Mouse (Mus musculus) cerebellum, postnatal 10 days (tissue): Measurements from ENCODE around the gene Wnt5b.

Source experiments
- DNase-seq, 2 experiments: peaks; one replicate each; pipeline ENCODE4 v3.0.0; 2021; ENCODE audit warnings: mixed read lengths in 2 of 2

Wnt5b gene

GRCm38 (mm10) chr6:119414262-119415043, 129.7 kb downstream of the Wnt5b start:
- no peak for DNase-seq

DNA sequence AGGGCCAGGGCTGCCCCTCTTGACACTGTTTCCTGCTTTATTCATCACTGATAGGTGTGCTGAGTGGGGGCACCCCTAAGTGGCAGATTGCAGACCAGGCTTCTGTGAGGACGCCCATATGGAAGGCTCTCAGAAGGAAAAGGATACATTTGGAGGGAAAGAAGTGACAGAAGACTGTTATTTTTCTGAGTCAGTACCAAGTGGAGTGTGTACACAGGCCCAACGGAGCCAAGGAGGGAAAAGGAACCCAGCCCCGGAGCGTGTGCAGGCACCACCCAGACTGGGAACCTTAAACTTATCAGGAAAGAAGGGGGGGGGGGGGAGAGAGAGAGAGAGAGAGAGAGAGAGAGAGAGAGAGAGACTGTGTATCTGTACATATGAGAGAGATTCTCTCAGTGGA, 131.6 kb downstream of the Wnt5b start:
- DNase-seq, result no peak

DNA sequence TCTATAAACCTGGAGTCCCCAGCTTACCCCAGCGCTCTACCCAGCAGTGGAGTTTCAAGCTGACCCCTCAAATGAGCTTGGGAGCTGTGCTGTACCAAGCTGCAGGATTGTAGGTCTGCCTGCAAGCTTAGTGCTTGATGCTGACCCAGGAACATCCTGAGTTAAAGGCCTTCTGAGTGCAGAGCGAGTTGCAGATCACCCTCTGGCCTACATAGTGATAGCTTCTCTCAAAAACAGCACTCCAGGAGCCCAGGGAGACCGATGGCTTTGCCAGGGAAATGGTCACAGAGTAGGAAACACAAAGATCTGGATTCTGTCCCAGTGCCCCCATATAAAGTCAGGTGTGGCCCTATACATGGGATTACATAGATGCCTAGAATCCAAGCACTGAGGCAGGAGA, 132.6 kb downstream of the Wnt5b start:
- no peak for DNase-seq

DNA sequence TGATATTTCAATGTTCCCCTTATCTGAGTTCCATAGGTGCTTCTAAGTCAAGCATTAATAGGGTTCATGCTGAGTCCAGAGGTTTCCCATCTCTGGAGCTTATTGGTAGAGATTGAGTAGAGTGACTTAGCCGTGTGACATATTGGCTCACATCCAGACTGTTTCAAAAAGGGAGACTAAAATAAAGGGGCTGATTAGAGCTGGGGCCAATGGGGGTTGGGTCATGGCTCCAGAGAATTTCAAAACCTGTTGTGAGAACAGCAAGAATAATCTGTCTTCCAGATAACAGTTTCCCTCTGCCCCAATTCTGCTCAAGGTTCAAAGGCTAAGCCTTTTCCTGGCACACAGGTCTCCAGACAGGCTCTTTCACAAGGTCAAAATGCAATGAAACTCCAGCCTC, 134.4 kb downstream of the Wnt5b start:
- DNase-seq, result no peak

DNA sequence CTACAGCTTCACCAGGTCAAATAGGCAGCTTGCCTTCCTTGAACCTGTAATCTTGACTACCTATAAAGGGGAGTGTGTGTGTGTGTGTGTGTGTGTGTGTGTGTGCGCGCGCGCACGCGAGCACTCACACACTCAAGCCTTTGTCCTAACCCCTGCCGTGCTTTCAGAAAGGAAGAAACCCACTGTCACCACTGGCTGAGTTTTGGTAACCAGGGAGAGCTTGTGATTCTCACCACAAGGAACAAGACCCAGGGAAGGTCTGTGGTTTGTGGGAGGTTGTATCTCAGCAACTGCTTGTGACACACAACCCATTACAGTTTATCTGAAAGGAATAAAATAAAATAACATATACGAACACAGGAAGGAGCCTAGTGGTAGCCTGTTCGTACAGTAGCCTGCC, 135.6 kb downstream of the Wnt5b start:
- no peak for DNase-seq

DNA sequence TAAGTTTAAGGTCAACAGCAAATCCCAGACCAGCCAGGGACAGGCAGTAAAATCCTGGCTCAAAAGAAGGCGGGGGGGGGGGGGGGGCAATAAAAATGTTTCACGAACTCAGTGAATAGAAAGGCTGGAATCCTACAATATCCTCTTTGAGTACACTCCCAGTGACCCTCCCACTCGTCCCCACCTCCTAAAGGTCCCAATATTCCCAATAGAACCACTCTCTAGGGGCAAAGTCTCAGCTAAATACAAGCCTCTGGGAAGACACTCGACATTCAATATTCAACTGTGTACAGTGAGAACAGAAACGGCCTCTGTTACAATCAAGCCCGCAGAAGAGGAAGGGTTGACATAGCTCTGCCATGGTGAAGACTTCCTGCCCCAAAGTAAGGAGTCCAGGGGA, 136.3 kb downstream of the Wnt5b start:
- DNase-seq, result no peak

- no peak for DNase-seq
These were observed 137.6 kb downstream of the Wnt5b start for GRCm38 (mm10) chr6:119406528-119406927.

GRCm38 (mm10) chr6:119405310-119405709, 138.8 kb downstream of the Wnt5b start:
- DNase-seq, result no peak

- no peak for DNase-seq
These were observed 139.3 kb downstream of the Wnt5b start for GRCm38 (mm10) chr6:119404854-119405253.

DNA sequence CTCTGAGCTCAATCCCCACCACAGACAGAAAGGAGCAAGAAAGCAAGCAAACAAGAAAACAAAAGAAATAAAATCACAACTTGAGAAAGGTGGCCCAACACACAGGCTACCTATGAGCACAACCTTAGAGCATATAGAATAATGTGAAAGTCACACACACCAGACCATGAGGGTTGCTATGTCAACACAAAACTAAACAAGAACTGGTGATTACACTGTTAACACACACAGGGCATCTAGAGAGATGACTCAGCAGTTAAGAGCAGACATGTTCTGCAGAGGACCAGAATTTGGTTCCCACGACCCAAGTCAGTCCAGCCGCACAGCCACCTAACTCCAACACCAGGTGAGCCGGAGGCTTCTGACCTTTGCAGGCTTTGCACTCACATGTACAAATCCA, 141.2 kb downstream of the Wnt5b start:
- DNase-seq, result no peak

- no peak for DNase-seq
These were observed 142.4 kb downstream of the Wnt5b start for GRCm38 (mm10) chr6:119401545-119402304.

DNA sequence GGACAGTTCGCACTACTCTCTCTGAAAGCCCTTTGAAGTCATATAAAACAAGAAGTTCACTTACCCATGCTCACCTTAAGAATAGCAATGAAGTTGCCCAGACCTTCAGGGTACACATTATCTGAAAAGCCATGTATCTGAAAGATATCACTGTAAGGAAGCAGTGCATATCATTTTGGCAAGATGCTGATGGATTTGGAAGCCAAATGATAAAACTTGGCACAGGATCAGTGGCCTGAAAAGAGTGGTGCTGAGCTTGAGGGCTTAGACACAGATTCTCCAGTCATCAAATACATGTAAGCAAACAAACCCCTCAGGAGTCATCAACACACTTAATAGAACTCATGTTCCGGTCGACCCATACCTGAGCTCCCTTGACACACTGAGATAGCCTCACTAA, 143.5 kb downstream of the Wnt5b start:
- peak; percentile 18 to 37 for DNase-seq

DNA sequence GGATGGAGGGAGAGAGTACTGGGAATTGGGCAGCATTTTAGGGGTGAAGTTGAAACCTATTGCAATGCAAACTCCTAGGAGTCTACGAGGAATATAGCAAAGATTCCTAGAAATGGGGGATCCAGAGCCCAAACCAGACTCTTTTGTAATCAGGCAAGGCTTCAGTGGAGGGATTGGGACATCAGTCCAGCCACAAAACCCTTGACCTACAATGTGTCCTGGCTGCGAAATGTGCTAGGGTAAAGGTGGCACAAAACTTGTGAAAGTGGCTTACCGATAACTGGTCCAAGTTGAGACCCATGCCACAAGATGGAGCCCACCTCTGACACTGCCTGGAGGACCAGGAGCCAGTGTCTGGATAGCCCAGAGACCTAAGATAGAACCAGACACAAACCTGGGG, 144.8 kb downstream of the Wnt5b start:
- DNase-seq, result no peak

DNA sequence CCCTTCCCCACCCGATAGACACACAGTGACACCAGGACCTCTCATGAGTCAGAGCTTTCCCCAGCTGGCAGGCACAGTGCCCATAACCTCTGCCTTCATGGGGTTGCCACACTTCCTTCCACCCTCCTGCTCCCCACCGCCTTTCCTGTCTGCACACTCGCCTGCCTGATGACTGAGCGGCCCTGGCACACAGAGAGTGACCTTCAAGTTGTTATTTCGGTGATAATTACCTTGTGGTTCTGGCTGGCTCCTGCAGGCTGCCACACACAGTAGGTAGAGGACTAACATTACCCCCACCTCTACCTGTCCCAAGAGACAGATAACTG, 147.9 kb downstream of the Wnt5b start:
- peak in 1 of 2 experiments; percentile 23 for DNase-seq

- no peak for DNase-seq
These were observed 148.5 kb downstream of the Wnt5b start for GRCm38 (mm10) chr6:119395421-119396308.

DNA sequence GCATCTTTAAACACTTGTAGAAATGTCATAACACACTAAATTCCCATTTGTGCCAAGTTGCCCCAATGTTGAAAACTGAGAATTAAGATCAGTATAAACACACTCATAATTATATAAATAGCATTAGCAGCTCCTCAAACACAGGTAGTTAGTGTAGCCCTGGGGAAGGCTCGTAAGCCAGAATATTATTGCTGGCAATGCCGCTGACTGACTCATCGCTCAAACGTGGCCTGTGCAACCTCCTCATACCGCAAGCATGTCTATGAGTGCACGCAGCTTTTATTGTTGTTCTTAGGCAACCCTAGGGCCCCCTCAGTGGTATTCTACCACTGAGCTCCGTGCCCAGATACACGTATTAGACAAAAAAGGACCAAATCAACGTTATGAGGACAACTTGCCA, 151.3 kb downstream of the Wnt5b start:
- DNase-seq, result no peak

DNA sequence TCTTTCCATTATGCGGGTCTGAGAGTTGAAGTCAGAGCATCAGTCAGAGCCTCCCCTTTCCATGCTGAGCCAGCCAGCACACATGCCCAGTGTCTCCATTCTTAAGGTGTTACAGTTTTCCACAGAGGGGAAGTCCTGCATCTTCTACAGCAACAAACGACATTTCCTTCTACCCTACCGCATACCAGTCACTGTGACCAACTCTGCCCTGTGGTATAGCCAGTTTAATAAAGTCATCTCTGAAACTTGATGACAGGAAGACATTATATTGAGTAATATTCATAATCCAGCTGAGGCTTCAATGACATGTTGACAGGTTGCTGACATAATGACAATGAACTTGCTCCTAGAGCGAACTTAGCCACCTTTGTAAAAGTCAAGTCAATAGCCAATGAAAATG, 153.4 kb downstream of the Wnt5b start:
- no peak for DNase-seq

- DNase-seq, result no peak
These were observed 155.1 kb downstream of the Wnt5b start for GRCm38 (mm10) chr6:119389089-119389488.

- DNase-seq, result peak; percentile 97 to 98
These were observed 155.5 kb downstream of the Wnt5b start for GRCm38 (mm10) chr6:119388650-119389012.

- peak; percentile 58 to 68 for DNase-seq
These were observed 156.1 kb downstream of the Wnt5b start for GRCm38 (mm10) chr6:119387801-119388649.

- no peak for DNase-seq
These were observed 157.3 kb downstream of the Wnt5b start for GRCm38 (mm10) chr6:119386821-119387220.

GRCm38 (mm10) chr6:119386421-119386820, 157.7 kb downstream of the Wnt5b start:
- DNase-seq, result no peak

GRCm38 (mm10) chr6:119385668-119386067, 158.5 kb downstream of the Wnt5b start:
- DNase-seq, result no peak
